Mouse (Mus musculus) liver, embryonic 16.5 days (tissue): Measurements from ENCODE around the gene Gdpgp1. TPM values are rescaled to one million over a fixed set of nuclear protein-coding genes. Genes with fewer than 3 reads are reported as not detected.
A peak's percentile ranks its signal among the peaks of the same experiment; 100 is the strongest.

Source experiments
- ATAC-seq: fragments of 200-750 bp; cut with Nextera tagmentation; 2 replicates; pipeline ENCODE4 v1.8.0; 2017; ENCODE audit warnings: low read depth, mild to moderate bottlenecking, moderate number of reproducible peaks, moderate library complexity
- H3K27ac ChIP-seq: fragments of 300-500 bp; sonication (generic); 2 replicates; pipeline ENCODE4 v1.5.1; 2014; ENCODE audit warnings: mild to moderate bottlenecking, low read length
- H3K27me3 ChIP-seq: fragments of 300-500 bp; sonication (generic); 2 replicates; pipeline ENCODE4 v1.6.1; 2014; ENCODE audit warnings: low read depth, low read length, mixed read lengths; ENCODE audit not compliant: control insufficient read depth, insufficient read depth
- H3K36me3 ChIP-seq: fragments of 300-500 bp; sonication (generic); 2 replicates; pipeline ENCODE4 v1.6.1; 2014; ENCODE audit warnings: mild to moderate bottlenecking; ENCODE audit not compliant: control insufficient read depth, insufficient read depth
- H3K4me1 ChIP-seq: fragments of 300-500 bp; sonication (generic); 2 replicates; pipeline ENCODE4 v1.6.1; 2014; ENCODE audit warnings: low read depth, low read length, mixed read lengths; ENCODE audit not compliant: control insufficient read depth
- H3K4me2 ChIP-seq: fragments of 300-500 bp; sonication (generic); 2 replicates; pipeline ENCODE4 v1.6.1; 2014; ENCODE audit warnings: low read depth, low read length, mixed read lengths
- H3K4me3 ChIP-seq: fragments of 300-500 bp; sonication (generic); 2 replicates; pipeline ENCODE4 v1.5.1; 2014; ENCODE audit warnings: low read depth, mild to moderate bottlenecking, low read length
- H3K9ac ChIP-seq: fragments of 300-500 bp; sonication (generic); 2 replicates; pipeline ENCODE4 v1.6.1; 2014; ENCODE audit warnings: low read depth, low read length
- H3K9me3 ChIP-seq: fragments of 300-500 bp; sonication (generic); replicated peaks from 2 replicates; pipeline ENCODE4 v1.6.1; 2016; ENCODE audit warnings: low read length; ENCODE audit not compliant: control insufficient read depth
- WGBS: fragments of 180-500 bp; shearing (Covaris S2); extraction: QIAGEN DNeasy Blood & Tissue Kit; methylation state at CpG from one replicate; pipeline ENCODE4 v1.1.7; 2014; ENCODE audit not compliant: insufficient replicate concordance; 5-methylcytosine and 5-hydroxymethylcytosine counted together
- polyA plus RNA-seq: library from polyadenylated mRNA; unstranded; fragments of >200 nt; fragmentation: Nextera tagmentation; extraction: Ambion mirVana; gene quantifications from 2 replicates; pipeline ENCODE4 v1.2.1, GENCODE M21; 2015

The Gdpgp1 gene
- polyA plus RNA-seq: 1.5 and 1.7 TPM in 2 replicates

GRCm38 (mm10) chr7:80232489-80233029, at the start of gene Gdpgp1, which contains the start of gene Cib1:
Gene Gdpgp1 (plus strand): TSS chr7:80232865.
Gene Cib1 (minus strand): TSS chr7:80232813.
- H3K9ac ChIP-seq: peak within 1 kb of the TSS; percentile 81
- H3K9me3 ChIP-seq: no peaks in the 10 kb centered on the region
- peak; percentile 100 for ATAC-seq
- H3K4me3 ChIP-seq: peak within 1 kb of the TSS; percentile 77
- H3K27me3 ChIP-seq: no peaks in the 10 kb centered on the region
- peaks cover under 1% of the 10 kb centered on the region; the same call in 1 of the 2 replicates for H3K36me3 ChIP-seq
- peak within 1 kb of the TSS; percentile 91 for H3K27ac ChIP-seq
- WGBS: 0% methylated on average over 56 of the region's 56 CpGs
- H3K4me2 ChIP-seq: peak within 1 kb of the TSS; percentile 86
- H3K4me1 ChIP-seq: peaks cover 30% of the 10 kb centered on the region

GRCm38 (mm10) chr7:80183466-80183865, 49.2 kb upstream of the Gdpgp1 start:
- Histone ChIP-seq H3K27me3 (no peaks in the 10 kb centered on the region), H3K9me3 (no peaks in the 10 kb centered on the region), H3K4me1 (peaks cover 51% of the 10 kb centered on the region), H3K9ac (no peak overlapping the region), H3K4me2 (no peak overlapping the region), H3K36me3 (no peaks in the 10 kb centered on the region), H3K4me3 (no peak overlapping the region), H3K27ac (peak overlapping the region; percentile 20; the same call in 1 of the 2 replicates)
- ATAC-seq: no peak
- WGBS: 94% methylated on average over 1 of the region's 1 CpGs

- no peak overlapping the region for H3K9ac ChIP-seq
- no peak for ATAC-seq
- WGBS: 64% methylated on average over 5 of the region's 5 CpGs
- H3K27ac ChIP-seq: no peak overlapping the region
- H3K4me3 ChIP-seq: no peak overlapping the region
- no peaks in the 10 kb centered on the region for H3K9me3 ChIP-seq
- H3K4me1 ChIP-seq: peaks cover 51% of the 10 kb centered on the region
- H3K36me3 ChIP-seq: no peaks in the 10 kb centered on the region
- no peak overlapping the region for H3K4me2 ChIP-seq
- H3K27me3 ChIP-seq: no peaks in the 10 kb centered on the region
These were observed 48.7 kb upstream of the Gdpgp1 start for GRCm38 (mm10) chr7:80183969-80184368.

GRCm38 (mm10) chr7:80184551-80184950, 48.1 kb upstream of the Gdpgp1 start:
- no peaks in the 10 kb centered on the region for H3K9me3 ChIP-seq
- WGBS: 58% methylated on average over 4 of the region's 4 CpGs
- H3K9ac ChIP-seq: no peak overlapping the region
- peaks cover 51% of the 10 kb centered on the region for H3K4me1 ChIP-seq
- H3K27ac ChIP-seq: 0 out of 2 replicates have a peak overlapping the region, but pooled peaks have one; percentile 0
- no peak overlapping the region for H3K4me2 ChIP-seq
- H3K4me3 ChIP-seq: no peak overlapping the region
- H3K36me3 ChIP-seq: no peaks in the 10 kb centered on the region
- no peaks in the 10 kb centered on the region for H3K27me3 ChIP-seq
- ATAC-seq: no peak

GRCm38 (mm10) chr7:80184968-80185367, 47.7 kb upstream of the Gdpgp1 start:
- Histone ChIP-seq H3K4me2 (no peak overlapping the region), H3K9me3 (no peaks in the 10 kb centered on the region), H3K36me3 (no peaks in the 10 kb centered on the region), H3K27me3 (no peaks in the 10 kb centered on the region), H3K4me3 (no peak overlapping the region), H3K27ac (peak overlapping the region; percentile 92), H3K4me1 (peaks cover 51% of the 10 kb centered on the region), H3K9ac (no peak overlapping the region)
- WGBS: 41% methylated on average over 6 of the region's 6 CpGs
- no peak for ATAC-seq

- peaks cover 47% of the 10 kb centered on the region for H3K4me1 ChIP-seq
- H3K4me3 ChIP-seq: peak overlapping the region; percentile 72
- ATAC-seq: peak; percentile 83
- H3K27me3 ChIP-seq: no peaks in the 10 kb centered on the region
- peak overlapping the region; percentile 92 for H3K27ac ChIP-seq
- WGBS: 6% methylated on average over 8 of the region's 8 CpGs
- no peaks in the 10 kb centered on the region for H3K9me3 ChIP-seq
- H3K36me3 ChIP-seq: no peaks in the 10 kb centered on the region
- H3K4me2 ChIP-seq: peak overlapping the region; percentile 89
- H3K9ac ChIP-seq: peak overlapping the region; percentile 84
These were observed 46.6 kb upstream of the Gdpgp1 start for GRCm38 (mm10) chr7:80186021-80186420.

GRCm38 (mm10) chr7:80186531-80187296, 46.0 kb upstream of the Gdpgp1 start, which contains the start of gene Sema4b:
Gene Sema4b (plus strand): TSS chr7:80186841.
- peak within 1 kb of the TSS; percentile 89 for H3K4me2 ChIP-seq

GRCm38 (mm10) chr7:80187501-80187900, 45.2 kb upstream of the Gdpgp1 start:
- no peak overlapping the region for H3K27ac ChIP-seq
- peaks cover 56% of the 10 kb centered on the region for H3K4me1 ChIP-seq
- WGBS: 76% methylated on average over 12 of the region's 12 CpGs

More at GRCm38 (mm10) chr7:80186531-80187296, 46.0 kb upstream of the Gdpgp1 start, which contains the start of gene Sema4b:
- Histone ChIP-seq H3K9ac (peak within 1 kb of the TSS; percentile 84), H3K36me3 (no peaks in the 10 kb centered on the region), H3K4me1 (peaks cover 51% of the 10 kb centered on the region), H3K4me3 (peak within 1 kb of the TSS; percentile 72), H3K9me3 (no peaks in the 10 kb centered on the region), H3K27ac (peak within 1 kb of the TSS; percentile 92), H3K27me3 (no peaks in the 10 kb centered on the region)
- 3% methylated on average over 50 of the region's 51 CpGs for WGBS
- peak; percentile 73 for ATAC-seq

More at GRCm38 (mm10) chr7:80187501-80187900, 45.2 kb upstream of the Gdpgp1 start:
- peak overlapping the region; percentile 84 for H3K9ac ChIP-seq
- H3K9me3 ChIP-seq: no peaks in the 10 kb centered on the region
- no peaks in the 10 kb centered on the region for H3K36me3 ChIP-seq
- H3K4me3 ChIP-seq: peak overlapping the region; percentile 72
- ATAC-seq: no peak
- no peaks in the 10 kb centered on the region for H3K27me3 ChIP-seq
- peak overlapping the region; percentile 89 for H3K4me2 ChIP-seq
